Mouse (Mus musculus): Measurements from ENCODE around the gene Tfb2m.

GRCm38 (mm10) chr1:179580200-179580599, 34.1 kb upstream of the Tfb2m start:
- TF ChIP-seq POLR2A (IDR thresholded peaks at IDR 0.05; ENCODE audit: borderline replicate concordance, control insufficient read depth, low read depth, low read length) (no peak), CTCF (IDR thresholded peaks at IDR 0.05; ENCODE audit: control insufficient read depth, insufficient read depth, low read length) (no peak)

Measured in bone marrow, adult 2 months (tissue).